Mouse (Mus musculus): ENCODE results near the gene Smagp.

The Smagp gene

DNA sequence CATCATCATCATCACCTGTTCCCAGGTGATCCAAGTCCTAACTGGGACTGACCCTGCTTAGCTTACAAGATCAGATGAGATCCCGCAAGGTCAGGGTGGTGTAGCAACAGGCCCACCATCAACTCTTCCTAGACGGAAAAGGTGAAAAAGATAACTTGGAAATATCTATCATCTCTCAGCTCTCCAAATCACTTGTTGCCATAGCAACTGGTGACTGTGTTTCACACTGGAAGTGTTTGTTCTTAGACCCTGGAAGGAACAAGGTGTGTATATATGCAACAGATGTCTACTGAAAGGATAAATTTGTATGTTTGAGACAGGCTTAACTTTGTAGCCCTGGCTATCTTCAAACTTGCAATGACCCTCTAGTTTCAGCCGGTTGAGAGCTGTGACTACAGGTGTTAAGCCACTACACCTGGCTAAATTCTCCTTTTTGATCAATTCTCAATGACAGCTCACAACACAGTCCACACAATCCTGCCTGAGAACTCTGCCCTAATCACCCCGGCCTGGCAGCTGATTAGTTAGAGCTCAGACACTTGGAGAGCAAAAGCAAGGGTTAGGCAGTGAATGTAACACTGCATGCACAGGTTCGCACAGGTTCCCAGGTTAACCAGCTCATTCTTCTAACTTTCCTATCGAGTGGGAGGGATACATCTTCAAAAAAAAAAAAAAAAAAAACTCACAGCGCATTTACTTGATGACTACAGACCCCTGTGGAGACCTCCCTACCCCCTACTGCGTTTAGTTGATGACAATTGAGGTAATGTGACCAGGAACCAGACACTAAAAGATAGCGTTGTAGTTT is 28.9 kb upstream of the Smagp start:
- no peak for DNase-seq (ENCODE audit: low read depth, low spot score)

DNA sequence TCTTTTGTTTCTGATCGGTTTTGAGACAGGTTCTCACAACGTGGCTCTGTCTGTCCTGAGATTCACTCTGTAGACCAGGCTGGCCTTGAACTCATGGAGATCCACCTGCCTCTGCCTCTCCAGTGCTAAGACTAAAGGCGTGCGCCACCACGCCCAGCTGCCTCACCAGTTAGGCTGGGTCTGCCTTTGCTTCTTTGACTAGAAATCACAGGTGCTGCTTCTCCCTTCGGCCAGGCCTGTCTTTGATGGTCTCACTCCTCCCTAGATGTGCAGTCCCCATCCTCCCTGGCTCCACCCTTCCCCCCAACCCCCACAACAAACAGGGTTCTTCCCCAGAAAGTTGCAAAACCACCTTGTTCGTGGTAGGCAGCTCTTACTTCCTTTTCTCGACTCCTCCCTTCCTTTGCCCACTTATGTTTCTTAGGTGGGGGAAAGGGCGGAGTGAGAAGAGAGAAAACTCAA is 28.1 kb upstream of the Smagp start:
- DNase-seq (ENCODE audit: low read depth, low spot score): no peak

DNA sequence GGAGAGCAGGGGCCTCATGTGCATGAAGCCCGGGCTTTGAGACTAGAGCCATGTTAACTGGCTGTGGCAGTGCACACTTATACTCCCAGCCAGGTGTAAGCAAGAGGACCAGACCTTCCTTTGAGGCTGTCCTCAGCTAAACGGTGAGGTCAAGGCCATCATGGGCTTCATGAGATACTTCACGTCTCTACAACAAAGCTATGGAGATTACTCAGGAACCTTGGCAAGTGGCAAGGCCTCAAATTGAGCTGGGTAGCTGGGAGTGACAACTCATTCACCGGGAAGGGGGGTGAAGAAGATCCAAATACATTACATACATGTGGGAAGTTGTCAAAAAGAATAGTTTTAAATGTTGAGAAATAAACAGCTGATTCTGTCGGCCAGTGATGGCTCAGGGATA is 24.1 kb upstream of the Smagp start:
- no peak for DNase-seq (ENCODE audit: low read depth, low spot score)

DNA sequence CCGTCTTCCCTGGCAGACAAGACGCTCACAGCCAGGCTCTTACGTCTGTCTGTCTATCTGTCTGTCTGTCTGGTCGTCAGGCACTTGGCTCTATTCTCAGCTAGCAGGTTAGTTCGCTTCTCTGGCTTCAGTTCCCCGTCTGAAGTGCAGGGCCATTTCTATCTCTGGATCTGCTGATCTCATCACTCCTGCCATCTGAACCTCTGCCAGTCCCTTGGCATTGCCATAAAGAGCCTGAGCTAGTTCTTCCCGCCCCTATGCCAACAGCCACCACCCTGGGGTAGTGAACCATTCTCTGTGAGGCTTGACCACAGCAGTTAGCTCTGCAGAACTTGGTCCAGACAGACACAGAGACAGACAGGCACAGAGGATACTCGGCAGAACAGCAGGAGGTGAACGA is 23.6 kb upstream of the Smagp start:
- no peak for DNase-seq (ENCODE audit: low read depth, low spot score)

DNA sequence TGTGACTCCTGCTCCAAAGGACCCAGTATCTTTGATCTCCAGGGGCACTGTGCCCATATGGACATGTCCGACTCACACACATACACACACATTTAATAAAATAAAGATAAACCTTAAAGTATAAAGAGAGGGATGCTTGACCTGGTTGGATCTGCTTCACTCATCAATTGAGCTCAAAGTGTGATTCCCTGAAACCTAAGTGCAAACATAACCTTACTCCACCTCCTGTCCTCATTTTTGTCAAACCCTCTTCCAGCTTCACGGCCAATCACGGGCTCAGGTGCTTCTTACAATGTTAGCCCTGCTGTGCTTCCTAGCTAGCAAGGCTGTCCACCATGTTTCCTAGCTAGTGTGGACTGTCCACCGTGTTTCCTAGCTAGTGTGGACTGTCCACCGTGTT is 18.5 kb upstream of the Smagp start:
- no peak for DNase-seq (ENCODE audit: low read depth, low spot score)

DNA sequence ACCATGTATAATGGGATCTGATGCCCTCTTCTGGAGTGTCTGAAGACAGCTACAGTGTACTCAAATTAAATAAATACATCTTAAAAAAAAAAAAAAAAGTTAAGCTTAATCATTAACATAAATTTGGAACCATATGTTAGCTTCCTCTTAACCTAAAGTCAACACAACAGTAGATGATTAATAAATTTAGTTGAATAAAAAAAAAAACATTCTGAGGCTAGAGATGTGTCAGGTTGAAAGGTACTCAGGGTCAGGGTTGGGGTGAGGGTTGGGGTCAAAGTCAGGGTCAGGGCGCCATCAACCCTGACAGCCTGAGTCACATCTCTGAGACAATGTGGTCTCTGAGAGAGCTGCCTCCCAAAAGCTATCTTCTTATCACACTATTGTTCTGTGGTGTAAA is 17.5 kb upstream of the Smagp start:
- no peak for DNase-seq (ENCODE audit: low read depth, low spot score)

DNA sequence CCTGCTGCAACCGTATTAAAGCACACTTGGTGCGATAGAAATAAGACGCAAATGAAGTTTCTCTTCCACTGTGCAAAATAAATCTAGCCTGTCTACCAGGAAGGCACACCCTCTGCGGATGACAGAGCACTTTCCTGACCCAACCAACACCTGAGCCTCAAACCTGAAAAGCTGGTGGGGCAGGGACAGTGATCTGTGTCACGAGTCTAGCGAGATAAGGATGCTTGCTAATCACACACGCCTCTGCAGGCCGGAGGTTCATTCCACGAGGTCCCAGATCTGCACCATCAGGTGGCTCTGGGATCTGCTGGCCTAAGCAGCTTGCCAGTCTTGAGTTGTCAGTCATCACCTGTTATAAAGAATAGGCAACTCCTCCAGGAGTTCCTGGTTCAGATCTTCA is 14.9 kb upstream of the Smagp start:
- DNase-seq (ENCODE audit: low read depth, low spot score): no peak

DNA sequence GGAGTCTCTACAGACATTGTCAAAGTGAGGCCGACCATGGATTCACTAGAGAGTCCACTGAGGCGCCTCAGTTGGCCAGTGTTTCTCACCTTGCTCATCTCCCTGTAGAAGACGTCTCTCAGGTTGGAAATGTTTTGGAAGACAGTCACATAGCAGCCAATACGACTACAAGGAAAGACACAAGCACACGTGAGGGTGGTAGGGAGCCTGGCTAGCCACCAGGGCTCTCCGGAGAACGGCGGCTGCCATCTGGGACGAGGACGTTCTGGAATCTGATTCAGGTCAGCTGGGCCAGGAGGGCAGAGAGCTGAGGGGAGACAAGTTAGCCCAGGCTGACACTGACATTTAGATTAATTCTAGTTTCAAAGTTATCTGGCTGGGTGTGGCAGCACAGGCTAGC is 13.4 kb upstream of the Smagp start:
- DNase-seq (ENCODE audit: low read depth, low spot score): no peak

DNA sequence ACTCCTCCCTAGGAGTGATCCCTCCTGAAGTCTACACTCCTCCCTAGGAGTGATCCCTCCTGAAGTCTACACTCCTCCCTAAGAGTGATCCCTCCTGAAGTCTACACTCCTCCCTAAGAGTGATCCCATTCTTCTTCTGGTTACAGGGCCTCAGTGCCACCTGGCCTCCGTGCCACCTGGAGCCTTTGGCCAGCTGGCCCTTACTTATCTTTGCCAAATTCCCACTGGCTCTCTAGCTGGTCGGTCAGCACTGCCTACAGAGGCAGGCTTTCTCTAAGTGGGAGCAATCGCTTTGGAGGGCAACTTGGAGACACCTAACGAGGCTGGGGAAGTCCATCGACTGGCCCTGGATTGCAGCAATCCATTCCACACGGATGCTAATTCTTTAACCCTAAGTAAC is 9.4 kb upstream of the Smagp start:
- no peak for DNase-seq (ENCODE audit: low read depth, low spot score)

DNA sequence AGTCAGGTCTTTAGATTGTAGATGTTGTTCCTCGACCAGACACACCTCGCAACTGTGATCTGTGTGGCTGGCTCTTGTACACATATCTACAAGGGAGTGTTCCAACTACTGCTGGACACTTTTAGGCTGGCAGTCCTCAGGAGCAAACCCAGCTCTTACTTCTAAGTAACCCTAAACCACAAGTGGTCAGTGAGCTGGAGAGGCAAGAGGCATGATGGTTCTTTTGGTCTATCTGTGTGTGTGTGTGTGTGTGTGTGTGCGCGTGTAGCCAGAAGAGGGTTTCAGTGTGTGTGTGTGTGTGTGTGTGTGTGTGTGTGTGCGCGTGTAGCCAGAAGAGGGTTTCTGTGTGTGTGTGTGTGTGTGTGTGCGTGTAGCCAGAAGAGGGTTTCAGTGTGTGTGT is 5.7 kb upstream of the Smagp start:
- no peak for DNase-seq (ENCODE audit: low read depth, low spot score)

DNA sequence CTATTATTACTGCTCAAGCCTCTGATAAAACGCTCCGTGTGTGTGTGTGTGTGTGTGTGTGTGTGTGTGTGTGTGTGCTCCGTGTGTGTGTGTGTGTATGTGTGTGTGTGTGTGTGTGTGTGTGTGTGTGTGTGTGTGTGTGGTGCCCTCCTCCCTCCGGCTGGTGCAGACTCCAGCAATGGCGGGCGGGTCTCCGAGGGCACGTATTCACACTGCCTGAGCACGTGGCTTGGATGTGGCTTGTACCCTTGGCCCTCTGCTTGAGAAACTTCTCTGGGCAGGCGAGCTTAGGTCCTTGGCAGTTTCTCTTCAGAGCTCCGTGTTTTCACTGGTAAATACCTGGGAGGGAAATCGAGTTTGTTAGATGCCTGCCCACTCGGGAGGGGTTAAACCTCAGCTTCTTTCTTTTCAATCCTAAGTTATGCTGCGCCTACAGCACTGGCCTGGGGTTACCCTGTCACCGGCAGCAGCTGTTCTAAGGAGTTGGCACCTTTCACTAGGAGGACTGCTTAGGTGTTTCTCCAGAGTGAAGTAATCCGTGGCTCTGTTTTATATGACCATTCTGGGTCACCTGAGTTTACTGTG is 4.6 kb upstream of the Smagp start:
- no peak for DNase-seq (ENCODE audit: low read depth, low spot score)

DNA sequence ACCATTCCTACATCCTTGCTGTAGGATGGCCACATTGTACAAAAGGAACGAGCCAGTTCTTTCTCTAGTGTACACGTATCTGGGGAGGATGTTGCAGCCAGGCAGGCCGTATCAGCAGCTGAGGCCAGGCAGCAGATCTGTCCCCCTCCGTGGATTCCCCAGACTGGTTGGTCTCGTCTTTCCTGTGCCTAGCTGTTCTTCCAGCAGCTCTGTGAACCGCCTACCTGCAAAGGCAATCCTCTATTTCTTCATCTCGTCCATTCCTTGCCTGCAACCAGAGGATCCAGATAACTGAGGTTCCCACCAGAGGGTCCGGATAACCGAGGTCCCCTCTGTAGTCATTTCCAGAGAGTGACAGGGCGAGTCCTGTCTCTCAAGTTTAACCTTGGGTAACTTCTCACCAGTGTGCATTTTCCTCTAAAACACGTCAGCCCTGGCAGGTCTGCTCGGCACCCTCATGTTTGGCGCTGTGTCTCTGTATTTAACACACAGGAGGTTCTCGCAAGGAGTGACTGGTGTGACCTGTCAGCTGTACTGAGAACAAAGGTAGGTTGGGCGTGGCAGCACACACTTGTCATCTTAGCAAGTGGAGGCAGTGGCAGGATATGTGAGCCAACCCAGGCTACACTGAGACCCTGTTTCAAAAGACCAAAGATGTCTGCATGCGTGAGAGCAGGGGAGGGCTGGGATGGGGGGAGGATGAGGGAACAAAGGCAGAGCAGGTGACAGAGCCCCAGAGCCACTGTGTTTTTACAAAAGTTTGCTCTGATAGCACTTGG is 3.4 kb upstream of the Smagp start:
- no peak for DNase-seq (ENCODE audit: low read depth, low spot score)

DNA sequence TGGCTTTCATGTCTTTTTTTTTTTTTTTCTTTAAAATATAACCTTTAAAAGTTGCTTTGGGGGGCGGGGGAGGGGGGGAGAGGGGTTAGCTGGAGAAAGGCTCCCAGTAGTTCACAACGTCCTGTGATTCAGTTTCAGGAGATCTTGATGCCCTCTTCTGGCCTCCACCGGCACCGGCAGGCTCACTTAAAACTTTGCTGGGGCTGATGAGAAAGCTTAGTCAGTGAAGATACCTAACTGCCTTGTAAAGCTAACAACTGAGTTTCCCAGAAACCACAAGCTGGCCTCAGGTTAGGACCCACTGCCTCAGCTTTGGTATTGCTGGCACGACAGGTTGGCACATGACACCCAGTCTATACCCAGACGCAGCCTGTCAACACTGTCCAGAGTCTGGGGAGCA is 921 bp upstream of the Smagp start:
- DNase-seq (ENCODE audit: low read depth, low spot score): no peak

DNA sequence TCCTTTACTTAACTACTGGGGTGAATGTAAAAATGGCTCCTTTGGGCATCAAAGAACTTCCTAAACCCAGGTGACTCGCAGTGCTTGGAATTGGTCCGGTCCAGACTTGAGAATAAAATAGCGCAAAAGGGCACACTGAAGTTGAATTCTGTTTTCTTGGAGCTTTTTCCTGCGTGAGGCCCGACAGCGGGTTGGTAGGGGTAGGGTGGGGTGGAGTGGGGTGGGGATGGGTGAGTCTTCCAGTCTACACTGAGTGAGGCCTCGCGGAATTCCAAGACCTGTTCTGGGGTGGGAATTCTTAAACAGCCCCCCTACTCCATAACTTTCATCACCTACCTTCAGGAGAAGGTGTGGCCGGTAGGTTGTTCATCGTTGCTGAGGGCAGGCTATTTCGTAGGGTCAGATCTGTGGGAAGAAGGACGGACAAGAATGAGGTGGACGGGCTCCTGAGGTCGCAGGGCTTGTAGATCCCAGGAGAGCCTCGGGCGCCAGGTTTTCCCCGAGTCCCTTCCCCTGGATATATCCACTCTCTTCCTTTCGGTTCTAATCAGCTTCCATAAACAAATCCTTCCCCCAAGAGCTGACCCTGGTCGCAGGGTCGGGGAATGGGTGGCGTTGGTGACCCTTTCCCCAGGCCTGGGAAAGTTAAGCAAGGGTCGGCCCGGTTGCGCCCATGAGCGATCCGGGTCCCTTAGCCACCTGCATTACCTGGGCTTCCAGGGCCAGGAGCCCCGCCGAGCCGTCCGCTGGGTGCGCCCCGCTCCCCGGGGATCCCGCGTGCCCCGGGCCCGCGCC is 692 bp downstream of the Smagp start:
- no peak for DNase-seq (ENCODE audit: low read depth, low spot score)

DNA sequence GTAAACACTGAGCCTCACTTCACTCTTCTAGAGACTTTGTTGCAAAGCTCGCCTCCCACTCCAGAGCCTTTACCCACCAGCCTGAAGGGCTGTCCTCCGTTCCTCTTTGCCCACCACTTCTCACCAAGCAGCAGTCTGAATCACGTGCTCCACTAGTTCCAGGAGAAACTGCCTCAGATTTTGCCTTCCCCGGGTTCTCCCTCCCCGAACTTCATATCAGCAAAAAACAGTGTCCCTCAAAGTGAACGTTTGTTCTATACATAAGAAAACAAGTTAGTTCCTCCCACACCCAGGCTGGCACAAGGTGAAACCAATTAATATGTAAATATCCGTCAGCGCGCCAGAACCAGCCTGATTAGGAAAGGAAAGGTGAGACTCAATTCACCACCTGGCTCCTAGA is 1.5 kb downstream of the Smagp start:
- no peak for DNase-seq (ENCODE audit: low read depth, low spot score)

DNA sequence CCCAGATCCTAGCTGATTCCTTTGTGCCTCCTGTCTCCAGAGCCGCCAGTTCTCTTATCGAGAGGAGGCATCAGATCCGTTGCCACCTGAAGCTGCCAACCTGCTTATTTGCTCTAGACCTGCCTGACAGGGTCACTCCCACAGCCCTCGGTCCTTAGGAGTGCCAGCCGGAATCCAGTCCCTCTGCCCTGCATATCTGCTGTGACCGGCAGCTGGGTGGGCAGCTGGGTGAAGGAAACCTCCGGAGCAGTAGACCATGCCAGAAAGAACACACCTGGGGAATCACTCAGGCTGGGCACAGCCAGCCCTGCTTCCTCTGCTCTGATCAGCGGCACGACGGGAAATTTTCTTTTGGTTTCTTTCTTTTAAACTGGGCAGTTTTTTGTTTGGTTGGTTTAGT is 3.4 kb downstream of the Smagp start:
- DNase-seq (ENCODE audit: low read depth, low spot score): no peak

DNA sequence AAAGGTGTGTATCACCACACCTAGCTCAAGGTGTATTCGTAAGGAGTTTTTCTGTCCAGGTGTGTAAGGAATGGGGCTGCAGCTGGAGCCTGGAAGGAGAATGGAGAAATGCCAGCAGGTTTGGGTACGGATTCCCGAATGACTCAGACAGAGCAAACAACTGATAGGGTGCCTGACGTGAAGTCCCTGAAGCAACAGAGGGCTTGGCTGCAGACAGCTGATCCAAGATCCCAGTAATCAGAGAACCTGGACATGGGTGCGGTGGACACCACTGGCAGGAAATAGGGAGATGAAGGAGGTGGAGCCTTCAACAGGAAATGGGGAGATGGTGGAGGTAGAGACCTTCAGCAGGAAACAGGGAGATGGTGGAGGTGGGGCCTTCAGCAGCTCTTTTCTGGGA is 4.4 kb downstream of the Smagp start:
- no peak for DNase-seq (ENCODE audit: low read depth, low spot score)

DNA sequence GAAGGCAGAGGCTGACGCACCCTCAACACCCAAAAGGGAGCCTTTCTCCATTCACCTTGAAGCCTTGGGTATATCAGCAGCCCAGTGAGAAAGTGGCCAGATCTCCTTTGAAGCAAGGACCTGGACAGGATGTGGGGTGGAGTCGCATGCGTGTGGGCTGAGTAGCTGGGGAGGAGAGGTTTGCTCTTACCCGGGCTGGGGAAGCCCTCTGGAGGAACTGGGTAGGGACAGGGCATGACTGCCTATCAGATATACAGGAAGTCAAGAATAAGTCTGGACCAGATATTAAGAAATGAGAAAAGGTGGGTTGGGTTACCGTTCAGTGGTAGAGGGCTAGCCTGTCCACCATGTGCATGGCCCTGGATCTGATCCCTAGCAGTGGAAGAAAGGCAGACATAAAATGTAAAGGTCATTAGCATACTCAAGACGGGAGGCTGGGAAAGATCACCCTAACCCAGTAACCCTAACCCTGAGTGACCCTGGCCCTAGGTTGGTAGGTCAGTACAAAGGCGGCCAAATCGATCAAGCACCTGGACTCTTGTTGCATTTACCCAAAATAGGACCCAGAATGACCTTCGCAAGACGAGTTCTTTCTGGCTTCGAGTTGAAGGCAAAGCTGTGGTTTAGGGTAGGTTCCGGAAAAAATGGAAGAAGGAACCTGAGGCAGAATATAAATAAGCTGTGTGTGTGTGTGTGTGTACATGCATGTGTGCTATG is 5.1 kb downstream of the Smagp start:
- DNase-seq (ENCODE audit: low read depth, low spot score): no peak

DNA sequence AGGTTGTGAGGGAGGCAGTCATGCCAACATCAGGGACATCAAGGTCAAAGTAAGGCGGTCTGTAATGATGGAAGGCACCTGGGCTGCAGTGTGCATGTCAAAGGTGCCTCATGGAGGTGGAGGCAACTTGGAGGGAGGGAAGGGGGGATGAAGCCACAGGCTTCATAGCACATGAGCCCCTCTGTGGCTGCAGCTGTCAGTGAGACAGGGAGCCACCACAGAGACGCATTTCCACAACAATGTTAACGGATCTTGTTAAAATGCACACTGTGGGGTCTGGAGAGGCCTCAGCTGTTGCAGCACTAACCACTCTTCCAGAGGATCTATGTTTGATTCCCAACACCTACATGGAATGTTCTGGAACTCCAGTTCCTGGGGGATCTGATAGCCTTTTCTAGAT is 6.6 kb downstream of the Smagp start:
- no peak for DNase-seq (ENCODE audit: low read depth, low spot score)

DNA sequence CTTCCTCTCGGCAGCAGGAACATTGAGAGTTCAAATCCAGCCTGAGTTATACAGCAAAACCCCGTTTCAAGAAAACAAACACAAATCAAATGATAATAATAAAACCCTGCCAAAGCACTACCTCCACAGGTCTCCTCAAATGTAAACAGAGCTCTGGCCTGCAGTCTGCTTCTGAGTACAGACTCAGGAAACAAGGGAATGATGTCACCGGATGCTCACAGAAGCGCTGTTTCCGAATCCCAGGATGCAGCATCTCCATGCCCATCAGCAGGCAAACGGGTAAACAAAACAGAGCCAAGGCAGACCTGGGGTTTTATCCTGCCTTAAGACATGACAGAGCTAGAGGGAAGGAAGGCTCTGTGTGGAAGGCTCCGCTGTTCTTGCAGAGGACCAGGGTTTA is 7.9 kb downstream of the Smagp start:
- no peak for DNase-seq (ENCODE audit: low read depth, low spot score)

DNA sequence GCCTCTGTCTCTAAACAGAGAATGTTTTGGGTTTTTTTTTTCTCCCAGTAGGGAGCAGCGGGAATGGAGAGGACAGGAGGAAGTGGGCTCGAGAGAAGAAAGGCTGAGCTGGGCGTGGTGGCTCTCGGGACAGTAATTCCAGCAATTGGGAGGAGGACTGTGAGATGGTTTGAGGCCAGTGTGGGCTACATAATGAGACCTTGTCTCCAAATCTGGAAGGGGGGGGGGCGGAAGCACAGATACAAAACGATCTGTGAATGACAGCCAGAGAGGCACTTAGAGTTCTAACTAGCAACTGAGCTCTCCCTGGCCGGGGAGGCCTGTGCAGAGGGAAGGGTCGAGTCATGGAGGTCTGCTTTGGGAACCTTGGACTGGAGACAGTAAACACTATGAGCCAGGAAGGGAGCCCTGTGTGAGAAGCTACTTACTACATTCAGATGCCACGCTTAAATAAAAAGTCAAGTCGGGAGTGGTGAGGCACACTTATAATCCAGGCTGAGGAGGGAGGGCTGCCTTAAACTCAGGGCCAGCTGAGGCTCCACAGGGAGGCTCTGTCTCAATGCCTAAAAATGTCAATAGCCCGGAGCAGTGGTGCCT is 8.9 kb downstream of the Smagp start:
- DNase-seq (ENCODE audit: low read depth, low spot score): no peak
